Mouse (Mus musculus) lung, postnatal 0 days (tissue): ENCODE data around the gene Pds5b. TPM values are rescaled to one million over a fixed set of nuclear protein-coding genes. Genes with fewer than 3 reads are reported as not detected.
"Not testable (repeated sequence)": the region's sequence is repeated elsewhere in the genome, so short reads cannot be mapped to it uniquely, and the experiment has no call there.

Experiments used
- ATAC-seq: fragments of 200-750 bp; cut with Nextera tagmentation; 2 replicates; pipeline ENCODE4 v1.8.0; 2017; ENCODE audit warnings: moderate library complexity
- DNase-seq: peaks from one replicate; pipeline ENCODE4 v3.0.0-alpha.2; 2016; ENCODE audit warnings: low spot score
- H3K27ac ChIP-seq: fragments of 300-500 bp; sonication (generic); 2 replicates; pipeline ENCODE4 v1.5.1; 2014; ENCODE audit warnings: antibody characterized with exemption, mild to moderate bottlenecking, low read length, mixed read lengths
- H3K27me3 ChIP-seq: fragments of 300-500 bp; sonication (generic); replicated peaks from 2 replicates; pipeline ENCODE4 v1.6.1; 2014; ENCODE audit warnings: low read length, mixed read lengths; ENCODE audit not compliant: insufficient read depth
- H3K36me3 ChIP-seq: fragments of 300-500 bp; sonication (generic); 2 replicates; pipeline ENCODE4 v1.6.1; 2014; ENCODE audit warnings: low read length, mixed read lengths; ENCODE audit not compliant: insufficient read depth
- H3K4me1 ChIP-seq: fragments of 300-500 bp; sonication (generic); 2 replicates; pipeline ENCODE4 v1.6.1; 2014; ENCODE audit warnings: antibody characterized with exemption, low read depth, low read length, mixed read lengths; ENCODE audit not compliant: insufficient read depth
- H3K4me2 ChIP-seq: fragments of 300-500 bp; sonication (generic); replicated peaks from 2 replicates; pipeline ENCODE4 v1.6.1; 2014; ENCODE audit warnings: low read depth, mild to moderate bottlenecking, low read length, moderate library complexity, mixed read lengths
- H3K4me3 ChIP-seq: fragments of 300-500 bp; sonication (generic); 2 replicates; pipeline ENCODE4 v1.5.1; 2014; ENCODE audit warnings: low read depth, low read length
- H3K9ac ChIP-seq: fragments of 300-500 bp; sonication (generic); replicated peaks from 2 replicates; pipeline ENCODE4 v1.6.1; 2014; ENCODE audit warnings: low read depth, mild to moderate bottlenecking
- H3K9me3 ChIP-seq: fragments of 300-500 bp; sonication (generic); 2 replicates; pipeline ENCODE4 v1.6.1; 2016; ENCODE audit warnings: low read length, mixed read lengths
- CTCF ChIP-seq: IDR thresholded peaks from 2 replicates; pipeline ENCODE4 v1.5.1; 2016; ENCODE audit warnings: antibody characterized with exemption, mild to moderate bottlenecking
- EP300 ChIP-seq: IDR thresholded peaks from 2 replicates; pipeline ENCODE4 v1.6.1; 2016; ENCODE audit warnings: antibody characterized with exemption, mild to moderate bottlenecking, control low read depth
- WGBS: fragments of 180-500 bp; shearing (Covaris S2); extraction: QIAGEN DNeasy Blood & Tissue Kit; methylation state at CpG from one replicate; pipeline ENCODE4 v1.1.7; 2014; 5-methylcytosine and 5-hydroxymethylcytosine counted together
- polyA plus RNA-seq: library from polyadenylated mRNA; unstranded; fragments of >200 nt; fragmentation: Nextera tagmentation; extraction: Ambion mirVana; gene quantifications from 2 replicates; pipeline ENCODE4 v1.2.1, GENCODE M21; 2015

Pds5b gene
- polyA plus RNA-seq = 10.2 and 13.6 TPM in 2 replicates

DNA sequence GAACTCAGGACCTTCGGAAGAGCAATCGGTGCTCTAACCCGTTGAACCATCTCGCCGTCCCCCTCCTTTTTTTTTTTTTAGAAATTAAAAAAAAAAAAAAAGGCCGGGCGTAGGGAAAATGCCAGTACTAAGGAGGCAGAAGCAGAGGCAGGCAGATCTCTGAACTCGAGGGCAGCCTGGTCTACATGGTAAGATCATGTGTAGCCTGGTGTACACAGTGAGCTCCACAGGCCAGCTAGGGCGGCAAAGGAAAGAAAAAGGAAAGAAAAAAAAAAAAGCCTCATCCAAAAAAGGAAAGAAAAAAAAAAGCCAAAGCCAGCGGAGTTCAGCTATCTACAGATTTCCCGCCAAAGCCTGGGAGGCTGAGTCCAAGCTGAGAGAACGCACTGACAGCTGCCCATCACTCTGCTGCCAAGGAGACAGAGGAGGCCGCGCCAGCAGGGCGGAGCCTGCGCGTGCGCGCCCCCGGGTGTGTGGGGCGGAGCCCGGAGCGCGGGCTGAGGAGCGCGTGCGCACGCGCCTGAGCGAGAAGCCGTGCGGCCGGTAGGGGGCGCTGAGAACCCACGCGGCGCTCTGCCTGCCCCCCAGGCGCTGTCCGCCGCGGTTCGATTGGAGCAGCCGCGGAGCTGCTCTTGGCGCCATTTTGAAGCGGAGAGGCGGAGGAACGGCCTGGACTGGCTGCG lies at the start of gene Pds5b:
Pds5b (plus strand) TSS at position 587 of the 683 bp plus-strand sequence.
- peak within 1 kb of the TSS; percentile 76 for H3K9ac ChIP-seq
- H3K4me2 ChIP-seq = peak within 1 kb of the TSS; percentile 68
- peak; percentile 97 for ATAC-seq
- H3K4me1 ChIP-seq = peaks cover 4% of the 10 kb centered on the region; the same call in 1 of the 2 replicates
- no peaks in the 10 kb centered on the region for H3K36me3 ChIP-seq
- DNase-seq = peak; percentile 98
- WGBS = 22% methylated on average over 30 of the region's 49 CpGs
- peak within 1 kb of the TSS; percentile 81 for H3K27ac ChIP-seq
- peak; percentile 90 for TF ChIP-seq CTCF
- TF ChIP-seq EP300 = no peak
- no peaks in the 10 kb centered on the region for H3K27me3 ChIP-seq
- peak within 1 kb of the TSS; percentile 94 for H3K4me3 ChIP-seq
- no peaks in the 10 kb centered on the region for H3K9me3 ChIP-seq

DNA sequence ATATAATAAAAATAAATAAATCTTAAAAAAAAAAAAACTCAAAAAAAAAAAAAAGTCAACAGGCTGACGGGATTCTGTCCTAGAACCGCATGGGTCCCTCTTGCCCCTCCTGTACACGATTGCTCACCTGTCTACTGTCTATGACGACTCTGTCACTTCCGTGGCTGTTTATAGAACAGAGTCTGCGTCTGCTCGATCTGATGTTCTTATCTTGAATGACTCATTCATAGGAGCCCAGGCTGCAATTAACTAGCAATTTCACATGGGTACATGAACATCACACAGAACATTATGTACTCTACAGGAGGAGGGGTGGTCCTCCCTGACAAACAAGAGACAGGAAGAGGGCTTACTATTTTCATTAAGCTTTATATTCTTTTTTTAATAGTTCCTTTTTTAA lies 48.0 kb upstream of the Pds5b start:
- Histone ChIP-seq H3K27ac (no peak overlapping the region), H3K4me2 (no peak overlapping the region), H3K9me3 (no peaks in the 10 kb centered on the region), H3K27me3 (no peaks in the 10 kb centered on the region), H3K36me3 (no peaks in the 10 kb centered on the region), H3K4me1 (no peaks in the 10 kb centered on the region), H3K4me3 (no peak overlapping the region), H3K9ac (no peak overlapping the region)
- no peak for DNase-seq
- TF ChIP-seq CTCF = no peak
- TF ChIP-seq EP300 = peak; percentile 92
- peak; percentile 59 for ATAC-seq
- WGBS = 64% methylated on average over 7 of the region's 7 CpGs

DNA sequence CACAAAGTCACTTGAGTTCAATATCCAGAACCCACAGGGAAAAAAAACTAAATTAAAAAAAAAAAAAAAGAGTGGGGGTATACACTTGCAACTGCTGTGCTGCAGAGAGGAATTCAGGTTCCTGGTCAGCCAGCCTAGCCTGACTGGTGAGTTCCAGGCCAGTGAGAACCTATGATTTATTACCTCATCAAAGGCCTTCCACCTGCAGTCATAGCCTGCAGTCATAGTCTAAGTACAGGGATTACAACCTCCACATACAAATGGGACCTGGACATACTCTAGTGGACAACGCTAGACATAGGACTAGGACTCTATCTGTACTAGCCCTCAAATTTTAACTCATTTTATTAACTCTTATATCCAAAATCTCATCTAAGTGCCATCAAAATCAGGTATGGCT lies 44.3 kb upstream of the Pds5b start:
- WGBS = 100% methylated on average over 1 of the region's 1 CpGs
- Histone ChIP-seq H3K27ac (no peak overlapping the region), H3K9me3 (no peaks in the 10 kb centered on the region), H3K4me1 (no peaks in the 10 kb centered on the region), H3K27me3 (no peaks in the 10 kb centered on the region), H3K9ac (no peak overlapping the region), H3K4me2 (no peak overlapping the region), H3K36me3 (no peaks in the 10 kb centered on the region), H3K4me3 (no peak overlapping the region)
- TF ChIP-seq EP300 = no peak
- TF ChIP-seq CTCF = no peak
- DNase-seq (no peak), ATAC-seq (no peak)

DNA sequence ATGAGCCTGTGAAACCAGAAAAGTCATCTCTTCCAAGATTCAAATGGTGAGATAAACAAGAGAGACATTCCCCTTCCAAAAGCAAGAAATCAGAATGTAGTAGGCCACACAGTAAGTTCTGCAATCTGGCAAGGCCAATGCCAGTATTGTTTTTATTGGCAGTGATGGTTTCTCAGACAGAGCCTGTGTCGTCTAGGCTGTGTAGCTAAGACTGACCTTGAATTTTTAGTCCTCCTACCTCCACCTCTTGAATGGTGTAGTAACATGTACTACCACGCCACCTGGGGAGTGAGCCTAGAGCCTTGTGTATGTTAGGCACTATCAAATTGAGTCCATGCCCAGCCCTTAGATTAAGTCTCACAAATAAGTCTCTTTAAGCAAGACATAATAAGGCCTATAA lies 43.8 kb upstream of the Pds5b start:
- 80% methylated on average over 2 of the region's 2 CpGs for WGBS
- Histone ChIP-seq H3K4me3 (no peak overlapping the region), H3K9me3 (no peaks in the 10 kb centered on the region), H3K27ac (no peak overlapping the region), H3K27me3 (no peaks in the 10 kb centered on the region), H3K4me1 (no peaks in the 10 kb centered on the region), H3K9ac (no peak overlapping the region), H3K4me2 (no peak overlapping the region), H3K36me3 (no peaks in the 10 kb centered on the region; the same call in 1 of the 2 replicates)
- ATAC-seq = no peak
- DNase-seq = no peak
- TF ChIP-seq CTCF = no peak
- TF ChIP-seq EP300 = no peak

DNA sequence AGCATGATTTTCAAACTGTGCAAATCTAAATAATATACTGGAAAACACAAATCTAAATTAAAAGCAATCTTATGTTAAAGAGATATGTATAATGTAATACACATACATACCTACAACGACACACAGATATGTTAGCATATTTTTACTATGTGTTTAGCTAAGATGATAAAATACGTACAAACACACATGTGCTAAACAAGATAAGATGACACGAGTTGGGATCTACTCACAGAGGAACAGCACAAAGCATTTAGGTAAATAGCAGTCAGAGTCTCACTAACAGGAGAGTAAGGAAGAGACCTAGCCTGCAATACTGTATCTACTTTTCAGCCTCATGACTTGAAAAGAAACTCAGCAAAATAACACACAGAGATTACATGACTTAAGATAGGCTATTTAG lies 32.1 kb upstream of the Pds5b start:
- ATAC-seq (no peak), DNase-seq (no peak)
- Histone ChIP-seq H3K27ac (no peak overlapping the region), H3K9me3 (no peaks in the 10 kb centered on the region), H3K36me3 (peaks cover 7% of the 10 kb centered on the region; the same call in 1 of the 2 replicates), H3K27me3 (no peaks in the 10 kb centered on the region), H3K9ac (no peak overlapping the region), H3K4me2 (no peak overlapping the region), H3K4me1 (no peaks in the 10 kb centered on the region), H3K4me3 (no peak overlapping the region)
- 83% methylated on average over 3 of the region's 3 CpGs for WGBS
- TF ChIP-seq CTCF = no peak
- no peak for TF ChIP-seq EP300

DNA sequence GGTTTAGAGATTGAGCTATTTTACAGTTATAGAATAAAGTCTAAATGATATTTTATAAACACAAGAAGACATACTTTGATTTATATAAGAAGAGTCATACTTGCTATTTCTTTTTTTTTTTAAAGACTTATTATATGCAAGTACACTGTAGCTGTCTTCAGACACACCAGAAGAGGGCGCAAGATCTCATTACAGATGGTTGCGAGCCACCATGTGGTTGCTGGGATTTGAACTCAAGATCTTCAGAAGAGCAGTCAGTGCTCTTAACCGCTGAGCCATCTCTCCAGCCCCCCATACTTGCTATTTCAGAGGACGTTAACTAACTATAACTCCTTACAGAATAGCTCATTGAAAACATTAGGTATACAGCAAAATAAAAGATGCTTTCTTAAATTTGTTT lies 30.1 kb upstream of the Pds5b start:
- H3K9ac ChIP-seq, H3K36me3 ChIP-seq, DNase-seq, H3K4me3 ChIP-seq, H3K27me3 ChIP-seq, H3K4me1 ChIP-seq, H3K27ac ChIP-seq, H3K4me2 ChIP-seq, ATAC-seq, H3K9me3 ChIP-seq: not testable (repeated sequence)
- 95% methylated on average over 4 of the region's 4 CpGs for WGBS
